Mouse (Mus musculus): ENCODE data around the gene Lgals1.

DNA sequence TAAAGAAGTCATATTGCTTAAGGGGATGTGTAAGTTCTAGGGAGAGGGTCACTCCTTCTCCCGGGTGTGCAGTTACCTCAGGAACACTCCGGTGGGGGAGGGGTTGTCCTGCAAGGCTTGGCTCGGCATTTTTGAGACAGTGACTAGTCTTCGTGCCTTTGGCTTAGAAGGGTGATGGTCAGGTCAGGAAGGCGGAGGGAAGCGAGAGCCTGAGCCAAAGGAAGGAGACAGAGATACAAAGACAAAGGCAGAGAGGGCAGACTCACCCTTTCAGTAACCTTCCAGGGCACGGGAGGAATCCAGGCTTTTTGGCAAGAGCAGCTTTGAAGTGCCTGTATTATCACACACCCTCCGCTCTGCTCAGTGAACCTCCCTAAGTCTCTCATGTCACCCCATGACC lies 1.4 kb upstream of the Lgals1 start:
- TF ChIP-seq POLR2A (IDR thresholded peaks at IDR 0.05; ENCODE audit: insufficient read length, low read depth) (peak; percentile 31), TCF12 (IDR thresholded peaks at IDR 0.05; ENCODE audit: insufficient read depth, poor library complexity, severe bottlenecking) (no peak), MAX (IDR thresholded peaks at IDR 0.05; ENCODE audit: low read depth) (no peak), POLR2AphosphoS2 (IDR thresholded peaks at IDR 0.05; ENCODE audit: insufficient read length, low read depth) (no peak), E2F4 (IDR thresholded peaks at IDR 0.05; ENCODE audit: insufficient read depth) (no peak)
